Mouse (Mus musculus) small intestine, adult 2 months (tissue): Measurements from ENCODE around the gene Tubgcp6. TPM values are rescaled to one million over a fixed set of nuclear protein-coding genes. Genes with fewer than 3 reads are reported as not detected.

Source experiments
- H3K27ac ChIP-seq: fragments of 200-500 bp; 2 replicates; pipeline ENCODE4 v1.5.1; 2012; ENCODE audit warnings: low read depth, low read length, control low read depth, inconsistent platforms; ENCODE audit not compliant: insufficient read depth
- H3K27me3 ChIP-seq: fragments of 200-500 bp; 2 replicates; pipeline ENCODE4 v1.6.1; 2012; ENCODE audit warnings: mild to moderate bottlenecking, moderate library complexity, low read length, inconsistent platforms; ENCODE audit not compliant: control insufficient read depth, insufficient read depth
- H3K36me3 ChIP-seq: fragments of 200-500 bp; 2 replicates; pipeline ENCODE4 v1.6.1; 2012; ENCODE audit warnings: mild to moderate bottlenecking, low read length, control low read depth, inconsistent platforms; ENCODE audit not compliant: control insufficient read depth, insufficient read depth
- H3K4me1 ChIP-seq: fragments of 200-500 bp; 2 replicates; pipeline ENCODE4 v1.6.1; 2012; ENCODE audit warnings: low read length, inconsistent platforms, mixed read lengths; ENCODE audit not compliant: control insufficient read depth, insufficient read depth, insufficient read length
- H3K4me3 ChIP-seq: fragments of 200-500 bp; 2 replicates; pipeline ENCODE4 v1.5.1; 2012; ENCODE audit warnings: low read depth, mild to moderate bottlenecking, control low read depth, inconsistent platforms, low read length, moderate library complexity
- CTCF ChIP-seq: fragments of 200-500 bp; IDR thresholded peaks from 2 replicates; pipeline ENCODE4 v1.5.1; 2012; ENCODE audit warnings: low read depth, mild to moderate bottlenecking, control low read depth, inconsistent platforms, low read length, moderate library complexity, mixed read lengths; ENCODE audit not compliant: insufficient replicate concordance, insufficient read length; ENCODE audit errors: extremely low read depth
- POLR2A ChIP-seq: fragments of 200-500 bp; IDR thresholded peaks from 2 replicates; pipeline ENCODE4 v1.6.1; 2012; ENCODE audit warnings: low read depth, mild to moderate bottlenecking, control low read depth, inconsistent platforms, low read length, moderate library complexity
- WGBS: fragments of 180-500 bp; shearing (Covaris S2); methylation state at CpG from one replicate; pipeline ENCODE4 v1.1.7; 2018; 5-methylcytosine and 5-hydroxymethylcytosine counted together
- polyA plus RNA-seq: library from polyadenylated mRNA; depleted of rRNA; stranded (reverse); fragments of >200 nt; gene quantifications from 2 replicates; pipeline ENCODE4 v1.2.3, GENCODE M21; 2012; rRNA removed

The Tubgcp6 gene
- 21.6 and 29.0 TPM in 2 replicates for polyA plus RNA-seq

- WGBS, result under 1% methylated on average over 47 of the region's 47 CpGs
- H3K4me1 ChIP-seq, result peaks cover 16% of the 10 kb centered on the region
- peak within 1 kb of the TSS; percentile 96 for H3K4me3 ChIP-seq
- no peak for TF ChIP-seq CTCF
- peak; percentile 36; the same call in 1 of the 2 replicates for TF ChIP-seq POLR2A
- peak within 1 kb of the TSS; percentile 17; the same call in 1 of the 2 replicates for H3K27ac ChIP-seq
- no peaks in the 10 kb centered on the region for H3K27me3 ChIP-seq
- peaks cover 5% of the 10 kb centered on the region; the same call in 1 of the 2 replicates for H3K36me3 ChIP-seq
Observed at GRCm38 (mm10) chr15:89122649-89123366, at the start of gene Tubgcp6. Gene Tubgcp6, minus strand, starts transcription at chr15:89123112.

GRCm38 (mm10) chr15:89172276-89172935 lies 49.5 kb upstream of the Tubgcp6 start:
- H3K36me3 ChIP-seq, result peaks cover 16% of the 10 kb centered on the region
- H3K27ac ChIP-seq, result peak overlapping the region; percentile 50
- H3K4me1 ChIP-seq, result peaks cover 54% of the 10 kb centered on the region
- WGBS, result 53% methylated on average over 17 of the region's 17 CpGs
- TF ChIP-seq CTCF (no peak), POLR2A (no peak)
- H3K27me3 ChIP-seq, result no peaks in the 10 kb centered on the region
- peak overlapping the region; percentile 86 for H3K4me3 ChIP-seq

GRCm38 (mm10) chr15:89171526-89172051 lies 48.7 kb upstream of the Tubgcp6 start:
- Histone ChIP-seq H3K4me3 (no peak overlapping the region), H3K27ac (no peak overlapping the region), H3K4me1 (peaks cover 46% of the 10 kb centered on the region), H3K27me3 (no peaks in the 10 kb centered on the region), H3K36me3 (peaks cover 24% of the 10 kb centered on the region)
- TF ChIP-seq POLR2A, result no peak
- no peak for TF ChIP-seq CTCF
- 95% methylated on average over 5 of the region's 5 CpGs for WGBS

- no peak for TF ChIP-seq CTCF
- no peak for TF ChIP-seq POLR2A
- 10% methylated on average over 3 of the region's 3 CpGs for WGBS
- Histone ChIP-seq H3K27ac (peak overlapping the region; percentile 72), H3K4me1 (peaks cover 32% of the 10 kb centered on the region), H3K4me3 (no peak overlapping the region), H3K27me3 (no peaks in the 10 kb centered on the region), H3K36me3 (peaks cover 39% of the 10 kb centered on the region)
Observed at GRCm38 (mm10) chr15:89170102-89170501, 47.2 kb upstream of the Tubgcp6 start.

- WGBS, result 39% methylated on average over 10 of the region's 10 CpGs
- Histone ChIP-seq H3K36me3 (peaks cover 45% of the 10 kb centered on the region), H3K27me3 (no peaks in the 10 kb centered on the region), H3K27ac (peak overlapping the region; percentile 62), H3K4me1 (peaks cover 26% of the 10 kb centered on the region), H3K4me3 (no peak overlapping the region)
- TF ChIP-seq POLR2A (no peak), CTCF (no peak)
Observed at GRCm38 (mm10) chr15:89169431-89169830, 46.5 kb upstream of the Tubgcp6 start.

GRCm38 (mm10) chr15:89168922-89169321 lies 46.0 kb upstream of the Tubgcp6 start:
- Histone ChIP-seq H3K4me3 (no peak overlapping the region), H3K4me1 (peaks cover 21% of the 10 kb centered on the region), H3K36me3 (peaks cover 50% of the 10 kb centered on the region), H3K27me3 (no peaks in the 10 kb centered on the region), H3K27ac (peak overlapping the region; percentile 46)
- 67% methylated on average over 10 of the region's 10 CpGs for WGBS
- TF ChIP-seq CTCF (no peak), POLR2A (no peak)

- TF ChIP-seq POLR2A, result no peak
- Histone ChIP-seq H3K36me3 (peaks cover 84% of the 10 kb centered on the region), H3K27ac (no peak overlapping the region), H3K4me3 (no peak overlapping the region), H3K27me3 (no peaks in the 10 kb centered on the region), H3K4me1 (peaks cover 15% of the 10 kb centered on the region)
- WGBS, result 89% methylated on average over 12 of the region's 12 CpGs
Observed at GRCm38 (mm10) chr15:89165478-89165877, 42.6 kb upstream of the Tubgcp6 start.
